Mouse (Mus musculus): ENCODE measurements around the gene Jazf1.

GRCm38 (mm10) chr6:53054909-53055308 lies 13.5 kb downstream of the Jazf1 start:
- TF ChIP-seq GATA1 (IDR thresholded peaks at IDR 0.05; ENCODE audit: low read length) (no peak), TAL1 (IDR thresholded peaks at IDR 0.05; ENCODE audit: low read length) (no peak)
